Mouse (Mus musculus) stomach, postnatal 0 days (tissue): ENCODE measurements around the gene Ptcd1. TPM values are rescaled to one million over a fixed set of nuclear protein-coding genes. Genes with fewer than 3 reads are reported as not detected.
"Not testable (repeated sequence)": the region's sequence is repeated elsewhere in the genome, so short reads cannot be mapped to it uniquely, and the experiment has no call there.

Experiments used
- ATAC-seq: fragments of 200-750 bp; cut with Nextera tagmentation; 2 replicates; pipeline ENCODE4 v1.8.0; 2017; ENCODE audit not compliant: low FRiP score, low TSS enrichment
- DNase-seq: peaks from one replicate; pipeline ENCODE4 v3.0.0-alpha.2; 2016; ENCODE audit warnings: low spot score
- H3K27ac ChIP-seq: fragments of 300-500 bp; sonication (generic); replicated peaks from 2 replicates; pipeline ENCODE4 v1.5.1; 2014; ENCODE audit warnings: mild to moderate bottlenecking, control low read depth
- H3K27me3 ChIP-seq: fragments of 300-500 bp; sonication (generic); 2 replicates; pipeline ENCODE4 v1.6.1; 2014; ENCODE audit warnings: low read length; ENCODE audit not compliant: control insufficient read depth, insufficient read depth
- H3K36me3 ChIP-seq: fragments of 300-500 bp; sonication (generic); 2 replicates; pipeline ENCODE4 v1.6.1; 2014; ENCODE audit warnings: low read length, mixed read lengths; ENCODE audit not compliant: control insufficient read depth, insufficient read depth
- H3K4me1 ChIP-seq: fragments of 300-500 bp; sonication (generic); replicated peaks from 2 replicates; pipeline ENCODE4 v1.6.1; 2014; ENCODE audit warnings: antibody characterized with exemption; ENCODE audit not compliant: control insufficient read depth, insufficient read depth
- H3K4me2 ChIP-seq: fragments of 300-500 bp; sonication (generic); replicated peaks from 2 replicates; pipeline ENCODE4 v1.6.1; 2014; ENCODE audit warnings: low read depth, mild to moderate bottlenecking, control low read depth, moderate library complexity
- H3K4me3 ChIP-seq: fragments of 300-500 bp; sonication (generic); 2 replicates; pipeline ENCODE4 v1.5.1; 2014; ENCODE audit warnings: low read depth, low read length, control low read depth
- H3K9ac ChIP-seq: fragments of 300-500 bp; sonication (generic); 2 replicates; pipeline ENCODE4 v1.6.1; 2014; ENCODE audit warnings: mild to moderate bottlenecking, low read length, control low read depth, mixed read lengths
- H3K9me3 ChIP-seq: fragments of 300-500 bp; sonication (generic); 2 replicates; pipeline ENCODE4 v1.6.1; 2016; ENCODE audit warnings: low read length; ENCODE audit not compliant: control insufficient read depth
- CTCF ChIP-seq: IDR thresholded peaks from 2 replicates; pipeline ENCODE4 v1.5.1; 2016; ENCODE audit warnings: antibody characterized with exemption, low read depth, mild to moderate bottlenecking, moderate library complexity
- EP300 ChIP-seq: optimal IDR thresholded peaks from 2 replicates; pipeline ENCODE3; 2016; ENCODE audit warnings: antibody characterized with exemption
- WGBS: fragments of 180-500 bp; shearing (Covaris S2); extraction: QIAGEN DNeasy Blood & Tissue Kit; methylation state at CpG from one replicate; pipeline ENCODE4 v1.1.7; 2014; 5-methylcytosine and 5-hydroxymethylcytosine counted together
- polyA plus RNA-seq: library from polyadenylated mRNA; unstranded; fragments of >200 nt; fragmentation: Nextera tagmentation; extraction: Ambion mirVana; gene quantifications from 2 replicates; pipeline ENCODE4 v1.2.1, GENCODE M21; 2015

The Ptcd1 gene
- polyA plus RNA-seq, result 8.3 and 9.1 TPM in 2 replicates

DNA sequence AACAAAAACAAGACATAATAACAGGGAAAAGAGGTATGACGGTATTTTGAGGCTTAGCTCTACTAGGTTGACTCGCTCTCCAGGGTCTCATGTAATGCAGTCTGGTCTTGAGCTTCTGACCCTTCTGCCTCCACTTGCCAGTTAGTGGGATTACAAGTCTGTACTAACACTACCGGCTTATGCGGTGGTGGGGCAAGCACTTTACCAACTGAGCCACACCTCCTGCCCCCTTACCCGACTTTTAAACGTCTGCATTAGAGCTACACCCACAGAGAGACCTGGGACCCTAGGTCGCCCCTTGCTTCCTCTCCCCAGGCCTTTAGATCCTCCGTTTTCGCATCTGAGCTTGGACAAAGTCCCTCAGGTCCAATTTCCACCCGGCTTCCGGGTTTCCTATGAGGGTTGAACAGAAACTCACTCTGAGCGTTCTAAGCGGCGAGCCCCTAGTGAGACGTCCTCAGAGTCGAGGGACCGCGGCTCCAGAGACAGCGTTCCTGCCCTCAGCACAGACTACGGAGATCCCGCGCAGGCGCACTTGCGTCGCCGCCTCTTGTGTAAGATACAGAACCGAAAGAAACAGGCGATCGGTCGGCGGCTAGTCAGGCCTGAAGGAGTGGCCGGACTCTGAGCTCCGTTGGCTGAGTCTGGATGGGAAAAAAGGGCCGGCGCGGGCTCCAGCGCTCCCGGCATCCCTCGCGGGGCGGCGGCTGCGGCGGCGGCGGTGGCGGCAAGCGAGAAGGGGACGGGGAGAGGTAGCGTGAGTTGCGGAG, at the start of gene Ptcd1, which contains the start of gene Cpsf4:
TSS of gene Ptcd1 (minus strand) at position 573 of the 770 bp plus-strand sequence.
TSS of gene Cpsf4 (plus strand) at position 678 of the 770 bp plus-strand sequence.
- H3K9ac ChIP-seq, result peak within 1 kb of the TSS; percentile 98
- H3K36me3 ChIP-seq, result peaks cover under 1% of the 10 kb centered on the region; the same call in 1 of the 2 replicates
- peak within 1 kb of the TSS; percentile 88 for H3K27ac ChIP-seq
- peak within 1 kb of the TSS; percentile 93 for H3K4me3 ChIP-seq
- ATAC-seq, result peak; percentile 96
- H3K9me3 ChIP-seq, result no peaks in the 10 kb centered on the region
- peak; percentile 99 for DNase-seq
- no peak for TF ChIP-seq EP300
- TF ChIP-seq CTCF, result no peak
- H3K4me2 ChIP-seq, result peak within 1 kb of the TSS; percentile 86
- H3K4me1 ChIP-seq, result 0 out of 2 replicates have a peak, but pooled peaks cover 5% of the 10 kb centered on the region
- under 1% methylated on average over 49 of the region's 51 CpGs for WGBS
- H3K27me3 ChIP-seq, result no peaks in the 10 kb centered on the region

- peaks cover 13% of the 10 kb centered on the region for H3K36me3 ChIP-seq
- H3K4me1 ChIP-seq, result no peaks in the 10 kb centered on the region
- no peaks in the 10 kb centered on the region for H3K9me3 ChIP-seq
- no peak overlapping the region for H3K27ac ChIP-seq
- H3K4me2 ChIP-seq, result no peak overlapping the region
- H3K4me3 ChIP-seq, result no peak overlapping the region
- WGBS, result 71% methylated on average over 4 of the region's 4 CpGs
- TF ChIP-seq EP300 (no peak), CTCF (peak; percentile 66)
- H3K9ac ChIP-seq, result no peak overlapping the region
- ATAC-seq (0 out of 2 replicates have a peak, but pooled peaks have one; percentile 30), DNase-seq (no peak)
- H3K27me3 ChIP-seq, result no peaks in the 10 kb centered on the region
Measured at GRCm38 (mm10) chr5:145214679-145215078, 47.8 kb upstream of the Ptcd1 start.

DNA sequence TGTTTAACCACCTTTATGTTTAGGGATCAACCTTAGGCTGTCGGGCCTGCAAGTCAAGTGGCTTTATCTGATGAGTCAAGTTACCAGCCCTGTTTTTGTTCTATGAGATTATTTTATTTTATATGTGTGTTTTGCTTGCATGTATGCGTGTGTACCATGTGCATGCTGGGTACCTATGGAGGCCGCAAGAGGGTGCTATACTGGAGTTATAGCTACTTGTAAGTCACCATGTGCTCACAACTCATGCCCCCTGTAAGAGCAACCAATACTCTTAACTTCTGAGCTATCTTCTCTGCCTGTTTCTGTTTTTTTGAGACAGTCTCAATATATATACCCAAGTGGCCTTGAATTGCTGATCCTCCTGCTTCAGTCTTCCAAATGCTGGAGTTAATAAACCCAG, 46.6 kb upstream of the Ptcd1 start:
- Histone ChIP-seq H3K4me2 (no peak overlapping the region), H3K4me1 (no peaks in the 10 kb centered on the region), H3K27me3 (no peaks in the 10 kb centered on the region), H3K27ac (no peak overlapping the region), H3K4me3 (no peak overlapping the region), H3K36me3 (peaks cover 9% of the 10 kb centered on the region), H3K9ac (no peak overlapping the region), H3K9me3 (no peaks in the 10 kb centered on the region)
- no peak for DNase-seq
- ATAC-seq, result no peak
- 92% methylated on average over 3 of the region's 3 CpGs for WGBS
- TF ChIP-seq CTCF (no peak), EP300 (no peak)

- TF ChIP-seq EP300, result no peak
- TF ChIP-seq CTCF, result no peak
- 93% methylated on average over 4 of the region's 4 CpGs for WGBS
- DNase-seq, result no peak
- peaks cover 6% of the 10 kb centered on the region for H3K36me3 ChIP-seq
- ATAC-seq, result no peak
- no peaks in the 10 kb centered on the region for H3K4me1 ChIP-seq
- no peaks in the 10 kb centered on the region for H3K9me3 ChIP-seq
- H3K4me2 ChIP-seq, result no peak overlapping the region
- H3K27ac ChIP-seq, result no peak overlapping the region
- H3K9ac ChIP-seq, result no peak overlapping the region
- H3K4me3 ChIP-seq, result no peak overlapping the region
- H3K27me3 ChIP-seq, result no peaks in the 10 kb centered on the region
Measured at GRCm38 (mm10) chr5:145212216-145212615, 45.3 kb upstream of the Ptcd1 start.

DNA sequence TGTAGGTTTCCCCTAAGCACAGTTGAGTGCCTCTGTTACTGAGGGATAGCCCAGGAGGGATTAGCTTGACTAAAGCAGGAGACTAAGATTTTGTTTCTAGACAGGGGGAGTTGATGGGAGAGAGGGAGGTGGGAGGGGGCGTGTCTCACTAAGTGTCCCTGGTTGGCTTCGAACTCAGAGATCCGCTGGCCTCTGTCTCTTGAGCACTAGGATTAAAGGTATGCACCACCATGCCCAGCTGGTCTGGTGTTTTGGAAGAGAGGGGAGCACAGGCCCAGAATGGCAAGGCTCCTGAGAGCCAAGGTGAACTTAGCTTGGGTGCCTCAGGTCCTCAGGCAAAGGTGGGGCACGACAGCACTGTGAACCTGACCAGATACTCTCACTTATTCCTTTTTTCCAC, 44.4 kb upstream of the Ptcd1 start:
- no peak overlapping the region for H3K9ac ChIP-seq
- TF ChIP-seq CTCF (no peak), EP300 (no peak)
- H3K9me3 ChIP-seq, result no peaks in the 10 kb centered on the region
- H3K27ac ChIP-seq, result no peak overlapping the region
- no peak overlapping the region for H3K4me2 ChIP-seq
- peaks cover 6% of the 10 kb centered on the region for H3K36me3 ChIP-seq
- H3K27me3 ChIP-seq, result no peaks in the 10 kb centered on the region
- 93% methylated on average over 4 of the region's 4 CpGs for WGBS
- no peaks in the 10 kb centered on the region for H3K4me1 ChIP-seq
- no peak for DNase-seq
- no peak for ATAC-seq
- H3K4me3 ChIP-seq, result no peak overlapping the region

GRCm38 (mm10) chr5:145208391-145208790, 41.5 kb upstream of the Ptcd1 start:
- H3K9ac ChIP-seq, H3K36me3 ChIP-seq, ATAC-seq, H3K4me2 ChIP-seq, H3K9me3 ChIP-seq, H3K4me3 ChIP-seq, H3K27me3 ChIP-seq, H3K27ac ChIP-seq, H3K4me1 ChIP-seq: not testable (repeated sequence)
- peak; percentile 37 for DNase-seq
- 48% methylated on average over 11 of the region's 11 CpGs for WGBS
